Mouse (Mus musculus) CH12.LX (cell line): ENCODE data around the gene Crybb1. TPM values are rescaled to one million over a fixed set of nuclear protein-coding genes. Genes with fewer than 3 reads are reported as not detected.

Source experiments
- DNase-seq: peaks from one replicate; pipeline ENCODE4 v3.0.0-alpha.2; 2013; ENCODE audit errors: extremely low read depth
- H3K27ac ChIP-seq: 2 replicates; pipeline ENCODE4 v1.5.1; 2012; ENCODE audit warnings: low read depth, mild to moderate bottlenecking, control low read depth, moderate library complexity; ENCODE audit not compliant: insufficient read depth
- H3K27me3 ChIP-seq: replicated peaks from 2 replicates; pipeline ENCODE3; 2012; ENCODE audit warnings: inconsistent platforms
- H3K36me3 ChIP-seq, 2 experiments: replicated peaks in 1 of 2; 2 replicates each; pipeline versions ENCODE3 to v1.6.1; 2012; ENCODE audit warnings: inconsistent platforms in 1 of 2, low read length in 1 of 2, mild to moderate bottlenecking in 1 of 2, mixed read lengths in 1 of 2, moderate library complexity in 1 of 2; ENCODE audit not compliant: control insufficient read depth in 1 of 2, insufficient read depth in 1 of 2
- H3K4me1 ChIP-seq, 2 experiments: 2 replicates each; pipeline ENCODE4 v1.6.1; 2012; ENCODE audit warnings: inconsistent platforms in 1 of 2, moderate library complexity in 1 of 2; ENCODE audit not compliant: insufficient read depth in 2 of 2, control insufficient read depth in 1 of 2
- H3K4me2 ChIP-seq: 2 replicates; pipeline ENCODE4 v1.6.1; 2012; ENCODE audit warnings: low read depth, mild to moderate bottlenecking, control low read depth; ENCODE audit not compliant: poor library complexity, insufficient read depth, severe bottlenecking
- H3K4me3 ChIP-seq, 3 experiments: fragments of 150-350 bp in 1 of 3; sonication (generic) in 1 of 3; replicated peaks in 1 of 3; 2 replicates each; pipeline versions ENCODE3 to v1.5.1; 2011 to 2012; ENCODE audit warnings: low read depth in 2 of 3, low read length in 2 of 3, mild to moderate bottlenecking in 2 of 3, moderate library complexity in 2 of 3, control low read depth in 1 of 3, improper control_type of control experiment in 1 of 3, inconsistent platforms in 1 of 3, mixed read lengths in 1 of 3; ENCODE audit not compliant: poor library complexity in 1 of 3
- H3K79me2 ChIP-seq: replicated peaks from 2 replicates; pipeline ENCODE4 v1.6.1; 2012; ENCODE audit warnings: mild to moderate bottlenecking, moderate library complexity; ENCODE audit not compliant: control insufficient read depth, poor library complexity, insufficient read depth, severe bottlenecking; ENCODE audit errors: extremely low read depth
- H3K9ac ChIP-seq: 2 replicates; pipeline ENCODE4 v1.6.1; 2012; ENCODE audit warnings: low read depth, mild to moderate bottlenecking, control low read depth, moderate library complexity; ENCODE audit not compliant: insufficient read depth
- H3K9me3 ChIP-seq: replicated peaks from 2 replicates; pipeline ENCODE3; 2012; ENCODE audit warnings: low read length, inconsistent platforms, mixed read lengths
- ZNF384 ChIP-seq: IDR thresholded peaks from 2 replicates; pipeline ENCODE4 v1.6.1; 2012; ENCODE audit warnings: low read depth, low read length, improper control_type of control experiment, inconsistent platforms
- dilution Hi-C: fragments of 300-500 bp; cut with MboI; formaldehyde crosslinking; loops from 2 replicates; pipeline ENCODE4 v1.14.3; 2020; ENCODE audit warnings: low sequenced_read_pairs; ENCODE audit not compliant: extremely low pct_unique_long_range_greater_than_20kb, extremely low pct_ligation_motif_present
- in situ Hi-C: fragments of 300-500 bp; cut with MboI; formaldehyde crosslinking; loops from 3 replicates; pipeline ENCODE4 v1.14.3; 2019; ENCODE audit warnings: low sequenced_read_pairs, low pct_ligation_motif_present, low pct_unique_long_range_greater_than_20kb, mixed read lengths
- polyA plus RNA-seq: library from polyadenylated mRNA; unstranded; fragments of >175 nt; gene quantifications from 2 replicates; pipeline ENCODE4 v1.2.1, GENCODE M21; 2012; ENCODE audit warnings: low read depth; ENCODE audit not compliant: insufficient read length
- total RNA-seq, 2 experiments: library from RNA; depleted of rRNA; stranded (reverse); fragments of 300-350 nt in 1 of 2; fragments of >200 nt in 1 of 2; gene quantifications; 2 replicates each; pipeline ENCODE4 v1.2.3; 2012 to 2014

Crybb1 gene
- total and polyA plus RNA-seq, 3 experiments, result not detected

GRCm38 (mm10) chr5:112317328-112317727 lies 61.7 kb downstream of the Crybb1 start:
- in situ Hi-C loops, result loop anchor here (5.0 kb wide), 1 partner anchor 75 kb away; no protein-coding TSS in a partner anchor
- TF ChIP-seq ZNF384, result no peak

More at GRCm38 (mm10) chr5:112317328-112317727, 61.7 kb downstream of the Crybb1 start:
- H3K9ac ChIP-seq, result no peak overlapping the region
- no peaks in the 10 kb centered on the region for H3K79me2 ChIP-seq
- peaks cover 14% of the 10 kb centered on the region for H3K27me3 ChIP-seq
- H3K4me1 ChIP-seq, result 0 out of 4 replicates have a peak, but pooled peaks cover 0 to 4% of the 10 kb centered on the region in 2 experiments
- no peak overlapping the region for H3K4me3 ChIP-seq
- DNase-seq, result no peak
- H3K9me3 ChIP-seq, result no peaks in the 10 kb centered on the region
- H3K27ac ChIP-seq, result no peak overlapping the region
- H3K36me3 ChIP-seq, result peaks cover 6 to 39% of the 10 kb centered on the region in 2 experiments
- no peak overlapping the region for H3K4me2 ChIP-seq
- dilution Hi-C loops, result no loop called here

Other genes with a start within 250 kb of the Crybb1 start
- gene Cryba4, start 3.3 kb upstream of the Crybb1 start, total RNA-seq (2012; rRNA removed), result 0.25 TPM in 1 of 2 replicates, not detected in the other
- not detected in 2 replicates for gene Cryba4, start 3.3 kb upstream of the Crybb1 start, total RNA-seq (2014; rRNA removed)
- gene Cryba4, start 3.3 kb upstream of the Crybb1 start, polyA plus RNA-seq, result not detected in 2 replicates
- gene Tpst2, start 20.9 kb downstream of the Crybb1 start, total RNA-seq (2012; rRNA removed), result 20.6 and 20.7 TPM in 2 replicates
- 12.6 and 13.3 TPM in 2 replicates for gene Tpst2, start 20.9 kb downstream of the Crybb1 start, total RNA-seq (2014; rRNA removed)
- gene Tpst2, start 20.9 kb downstream of the Crybb1 start, polyA plus RNA-seq, result 10.8 and 15.6 TPM in 2 replicates
- 23.8 and 29.0 TPM in 2 replicates for gene Tfip11, start 70.5 kb downstream of the Crybb1 start, total RNA-seq (2012; rRNA removed)
- gene Tfip11, start 70.5 kb downstream of the Crybb1 start, total RNA-seq (2014; rRNA removed), result 6.6 and 8.8 TPM in 2 replicates
- 28.6 and 31.7 TPM in 2 replicates for gene Tfip11, start 70.5 kb downstream of the Crybb1 start, polyA plus RNA-seq
- gene Srrd, start 87.2 kb downstream of the Crybb1 start, total RNA-seq (2012; rRNA removed), result 22.3 and 23.7 TPM in 2 replicates
- 31.7 and 32.7 TPM in 2 replicates for gene Srrd, start 87.2 kb downstream of the Crybb1 start, total RNA-seq (2014; rRNA removed)
- gene Srrd, start 87.2 kb downstream of the Crybb1 start, polyA plus RNA-seq, result 23.4 and 27.1 TPM in 2 replicates
- gene Hps4, start 87.3 kb downstream of the Crybb1 start, total RNA-seq (2012; rRNA removed), result 22.5 and 23.0 TPM in 2 replicates
- 9.5 and 10.0 TPM in 2 replicates for gene Hps4, start 87.3 kb downstream of the Crybb1 start, total RNA-seq (2014; rRNA removed)
- gene Hps4, start 87.3 kb downstream of the Crybb1 start, polyA plus RNA-seq, result 13.9 and 18.3 TPM in 2 replicates
- not detected in 2 replicates for gene Gm6583, start 100.2 kb downstream of the Crybb1 start, total RNA-seq (2012; rRNA removed)
- gene Gm6583, start 100.2 kb downstream of the Crybb1 start, total RNA-seq (2014; rRNA removed), result not detected in 2 replicates
- gene Gm6583, start 100.2 kb downstream of the Crybb1 start, polyA plus RNA-seq, result not detected in 2 replicates
- gene Asphd2, start 139.1 kb downstream of the Crybb1 start, total RNA-seq (2012; rRNA removed), result not detected in 2 replicates
- not detected in 2 replicates for gene Asphd2, start 139.1 kb downstream of the Crybb1 start, total RNA-seq (2014; rRNA removed)
- gene Asphd2, start 139.1 kb downstream of the Crybb1 start, polyA plus RNA-seq, result not detected in 2 replicates
- not detected in 2 replicates for gene Gm6588, start 193.6 kb downstream of the Crybb1 start, total RNA-seq (2012; rRNA removed)
- not detected in 2 replicates for gene Gm6588, start 193.6 kb downstream of the Crybb1 start, total RNA-seq (2014; rRNA removed)
- not detected in 2 replicates for gene Gm6588, start 193.6 kb downstream of the Crybb1 start, polyA plus RNA-seq